Mouse (Mus musculus) gastrocnemius, postnatal 14 days (tissue): ENCODE measurements at regions not wholly inside any gene's neighbourhood (a gene's known extent, or its start where the extent isn't known, plus 50 kb on each side); places are given as distances from the start of the nearest gene placed in this dataset.
A peak's percentile ranks its signal among the peaks of the same experiment; 100 is the strongest.

ENCODE experiments used
- DNase-seq: peaks from one replicate; pipeline ENCODE4 v3.0.0; 2021; ENCODE audit warnings: mixed read lengths
- intact Hi-C: fragments of 180-260 bp; cut with DNase I; formaldehyde crosslinking; loops from one replicate; pipeline ENCODE4 v1.15.1; 2025; ENCODE audit warnings: low total_unique reads

DNA sequence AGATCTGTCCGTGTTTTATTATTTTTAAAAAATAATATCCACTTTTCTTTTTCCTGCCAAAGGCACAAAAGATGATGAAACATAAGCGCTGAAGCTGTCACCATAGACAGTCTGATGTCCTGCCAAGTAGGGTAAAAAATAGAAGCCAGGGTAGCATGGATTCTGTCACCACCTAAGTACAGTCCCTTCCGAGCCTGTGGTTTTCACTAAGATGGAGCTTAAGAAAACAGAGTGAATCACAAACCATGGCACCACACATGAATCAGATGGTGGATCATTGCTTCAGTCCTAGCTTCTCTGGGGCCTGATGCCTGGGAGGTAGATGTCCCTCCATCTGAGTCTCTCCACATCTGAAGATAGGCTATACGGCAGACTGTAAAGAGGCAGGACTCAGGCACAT, 55.9 kb upstream of the Fmod start:
- intact Hi-C loops = no loop called here
- no peak for DNase-seq

- intact Hi-C loops = no loop called here
- DNase-seq = peak; percentile 62
Observed at GRCm38 (mm10) chr1:133978271-133978988, 57.2 kb upstream of the Prelp start.

GRCm38 (mm10) chr1:133977260-133977659, 56.0 kb upstream of the Prelp start:
- intact Hi-C loops = no loop called here
- peak; percentile 60 for DNase-seq

GRCm38 (mm10) chr1:133973801-133974200, 52.6 kb upstream of the Prelp start:
- no peak for DNase-seq
- intact Hi-C loops = no loop called here

GRCm38 (mm10) chr1:133971290-133971689, 50.1 kb upstream of the Prelp start:
- no peak for DNase-seq
- intact Hi-C loops = no loop called here
